Mouse (Mus musculus): ENCODE data around the gene Agbl3.

- no peak for TF ChIP-seq TAL1 (IDR thresholded peaks at IDR 0.05; ENCODE audit: low read length)
- no peak for TF ChIP-seq GATA1 (IDR thresholded peaks at IDR 0.05; ENCODE audit: low read length)
Observed at GRCm38 (mm10) chr6:34906125-34906524, 125.9 kb downstream of the Agbl3 start.
